8 mouse cellular contexts compared by ENCODE assay signal in genomic region chr2:119476621-119477391, GRCm38 (mm10). TPM values are rescaled to one million over a fixed set of nuclear protein-coding genes. Genes with fewer than 3 reads are reported as not detected.
DNase-seq lines count a peak whose midpoint lies in the region; ATAC-seq lines count a peak whose summit lies in the region.

No protein-coding gene starts in this region.

- ATAC-seq in neural tube, embryonic 11.5 days (ENCODE audit: insufficient read depth, low FRiP score, low TSS enrichment) = peak; percentile 79
- peak; percentile 62 for ATAC-seq in intestine, embryonic 16.5 days

- WGBS in neural tube, embryonic 11.5 days = under 1% methylated on average over 39 of the region's 44 CpGs
- WGBS in intestine, embryonic 16.5 days = 1% methylated on average over 42 of the region's 44 CpGs

- peak overlapping the region; percentile 83 for H3K4me2 ChIP-seq in neural tube, embryonic 11.5 days (ENCODE audit: low read depth)
- H3K4me2 ChIP-seq in intestine, embryonic 16.5 days (ENCODE audit: low read depth, low read length) = peak overlapping the region; percentile 72

- DNase-seq in neural tube, embryonic 11.5 days (ENCODE audit: low spot score) = peak; percentile 70
- no peak for DNase-seq in neural tube, embryonic 10.5 days (ENCODE audit: extremely low spot score, low spot score)
- DNase-seq in embryo, embryonic 9.5 days (ENCODE audit: extremely low spot score) = peak; percentile 74
- DNase-seq in gastrocnemius, postnatal 4 days (ENCODE audit: low spot score in 2 of 2) = peak; percentile 37 to 68
- DNase-seq in left cerebral cortex, postnatal 25 days (ENCODE audit: low spot score in 2 of 2) = peak; percentile 65 to 70
- DNase-seq in mesoderm, embryonic 11.5 days (ENCODE audit: low read depth, low spot score) = peak; percentile 63
- peak; percentile 80 for DNase-seq in skeletal muscle tissue, adult 2 months (ENCODE audit: low read depth, low spot score)

- no peaks in the 10 kb centered on the region for H3K36me3 ChIP-seq in neural tube, embryonic 11.5 days (ENCODE audit: control insufficient read depth, insufficient read depth, low read length)
- no peaks in the 10 kb centered on the region for H3K36me3 ChIP-seq in intestine, embryonic 16.5 days (ENCODE audit: control insufficient read depth, insufficient read depth, low read length)

- intact Hi-C loops in left cerebral cortex, postnatal 25 days (cut with DNase I) = loop anchor here (1.0 to 5.0 kb wide), 2 partner anchors 70 to 115 kb away; partner anchors contain the start of genes Chp1 and Exd1

- H3K27ac ChIP-seq in neural tube, embryonic 11.5 days (ENCODE audit: low read depth, low read length) = peak overlapping the region; percentile 96
- peak overlapping the region; percentile 99 for H3K27ac ChIP-seq in intestine, embryonic 16.5 days (ENCODE audit: low read length)

- peaks cover 5% of the 10 kb centered on the region for H3K4me1 ChIP-seq in neural tube, embryonic 11.5 days (ENCODE audit: control insufficient read depth, insufficient read depth, low read length)
- peaks cover 9% of the 10 kb centered on the region; the same call in 1 of the 2 replicates for H3K4me1 ChIP-seq in intestine, embryonic 16.5 days (ENCODE audit: control insufficient read depth, insufficient read depth, low read length)

- H3K27me3 ChIP-seq in neural tube, embryonic 11.5 days (ENCODE audit: control insufficient read depth, insufficient read depth, low read length) = no peaks in the 10 kb centered on the region
- no peaks in the 10 kb centered on the region for H3K27me3 ChIP-seq in intestine, embryonic 16.5 days (replicated peaks; ENCODE audit: control insufficient read depth, insufficient read depth, low read length)

- peak overlapping the region; percentile 98 for H3K4me3 ChIP-seq in neural tube, embryonic 11.5 days (ENCODE audit: low read depth, low read length)
- H3K4me3 ChIP-seq in intestine, embryonic 16.5 days (ENCODE audit: low read length) = peak overlapping the region; percentile 93

- peak overlapping the region; percentile 98 for H3K9ac ChIP-seq in neural tube, embryonic 11.5 days (ENCODE audit: low read length)
- H3K9ac ChIP-seq in intestine, embryonic 16.5 days (ENCODE audit: low read depth, low read length) = peak overlapping the region; percentile 99

- H3K9me3 ChIP-seq in neural tube, embryonic 11.5 days (ENCODE audit: control insufficient read depth, low read length) = no peaks in the 10 kb centered on the region
- no peaks in the 10 kb centered on the region for H3K9me3 ChIP-seq in intestine, embryonic 16.5 days (ENCODE audit: control insufficient read depth, low read length)

RNA-seq across cellular contexts. Expression of gene Ino80, which starts 0.7 kb away (rescaled TPM):
- 4.5 and 4.6 TPM in 2 replicates for polyA plus RNA-seq in neural tube, embryonic 11.5 days (2014; fragmentation: Nextera tagmentation; extraction: Ambion mirVana)
- 10 to 100 TPM; 18.0 TPM for total RNA-seq in gastrocnemius, postnatal 4 days (2021)
- polyA plus RNA-seq in intestine, embryonic 16.5 days (2015; fragmentation: Nextera tagmentation; extraction: Ambion mirVana) = 3.2 and 3.4 TPM in 2 replicates
- 10 to 100 TPM; 19.5 to 20.7 TPM for total RNA-seq in left cerebral cortex, postnatal 25 days (2021)
